Mouse (Mus musculus) left cerebral cortex, postnatal 14 days (tissue): ENCODE data around the gene Zic5. TPM values are rescaled to one million over a fixed set of nuclear protein-coding genes. Genes with fewer than 3 reads are reported as not detected.

ENCODE experiments used
- DNase-seq, 2 experiments: peaks; one replicate each; pipeline ENCODE4 v3.0.0; 2021 to 2022; ENCODE audit warnings: low spot score in 2 of 2, mixed read lengths in 1 of 2
- intact Hi-C: fragments of 180-260 bp; cut with DNase I; formaldehyde crosslinking; loops from one replicate; pipeline ENCODE4 v1.15.1; 2025
- total RNA-seq, 2 experiments: library from RNA; stranded (reverse); gene quantifications; 2 replicates each; pipeline ENCODE4 v1.2.3; 2021

Gene Zic5
- total RNA-seq, 2 experiments from 2014 or later = 3.2 to 4.7 TPM

GRCm38 (mm10) chr14:122452701-122453387, 12.6 kb downstream of the Zic5 start:
- DNase-seq = no peak
- intact Hi-C loops = loop anchor here (5.0 kb wide), 2 partner anchors 46 to 226 kb away; no protein-coding TSS in a partner anchor

GRCm38 (mm10) chr14:122451551-122452145, 13.8 kb downstream of the Zic5 start:
- no peak for DNase-seq
- intact Hi-C loops = loop anchor here (5.0 kb wide), 2 partner anchors 44 to 224 kb away; no protein-coding TSS in a partner anchor

GRCm38 (mm10) chr14:122450496-122451382, 14.7 kb downstream of the Zic5 start, which contains the start of gene Gm5089:
TSS of gene Gm5089 (minus strand) at chr14:122451115.
- intact Hi-C loops = loop anchor here (5.0 kb wide), 2 partner anchors 43 to 223 kb away; no protein-coding TSS in a partner anchor
- DNase-seq = peak; percentile 36 to 47

- no peak for DNase-seq
- intact Hi-C loops = loop anchor here (5.0 kb wide), 2 partner anchors 43 to 223 kb away; no protein-coding TSS in a partner anchor
Measured at GRCm38 (mm10) chr14:122449601-122450495, 15.6 kb downstream of the Zic5 start.

GRCm38 (mm10) chr14:122436850-122437249, 28.6 kb downstream of the Zic5 start:
- intact Hi-C loops = no loop called here
- no peak for DNase-seq

- intact Hi-C loops = no loop called here
- DNase-seq = no peak
Measured at GRCm38 (mm10) chr14:122434039-122434438, 31.4 kb downstream of the Zic5 start.

GRCm38 (mm10) chr14:122432558-122432957, 32.9 kb downstream of the Zic5 start:
- no peak for DNase-seq
- intact Hi-C loops = no loop called here

GRCm38 (mm10) chr14:122427654-122428053, 37.8 kb downstream of the Zic5 start:
- intact Hi-C loops = no loop called here
- DNase-seq = no peak

- DNase-seq = no peak
- intact Hi-C loops = no loop called here
Measured at GRCm38 (mm10) chr14:122427204-122427560, 38.3 kb downstream of the Zic5 start.

GRCm38 (mm10) chr14:122426529-122427203, 38.8 kb downstream of the Zic5 start:
- no peak for DNase-seq
- intact Hi-C loops = no loop called here

- no peak for DNase-seq
- intact Hi-C loops = loop anchor here (5.0 kb wide), 1 partner anchor 123 kb away; no protein-coding TSS in a partner anchor
Measured at GRCm38 (mm10) chr14:122424441-122424840, 41.0 kb downstream of the Zic5 start.

- DNase-seq = no peak
Measured at GRCm38 (mm10) chr14:122416166-122416771, 49.2 kb downstream of the Zic5 start.

GRCm38 (mm10) chr14:122414786-122415185, 50.7 kb downstream of the Zic5 start:
- intact Hi-C loops = no loop called here
- no peak for DNase-seq

More at GRCm38 (mm10) chr14:122416166-122416771, 49.2 kb downstream of the Zic5 start:
- intact Hi-C loops = no loop called here

- intact Hi-C loops = no loop called here
- no peak for DNase-seq
Measured at GRCm38 (mm10) chr14:122413542-122413928, 51.9 kb downstream of the Zic5 start.

GRCm38 (mm10) chr14:122412841-122413541, 52.5 kb downstream of the Zic5 start:
- intact Hi-C loops = no loop called here

More at GRCm38 (mm10) chr14:122412841-122413541, 52.5 kb downstream of the Zic5 start:
- no peak for DNase-seq
